Mouse (Mus musculus) testis, adult 2 months (tissue): Measurements from ENCODE around the gene Aar2. TPM values are rescaled to one million over a fixed set of nuclear protein-coding genes. Genes with fewer than 3 reads are reported as not detected.

ENCODE experiments used
- H3K27ac ChIP-seq: fragments of 200-500 bp; 2 replicates; pipeline ENCODE4 v1.5.1; 2012; ENCODE audit warnings: low read depth, low read length; ENCODE audit not compliant: control insufficient read depth, insufficient read depth
- H3K27me3 ChIP-seq: fragments of 200-500 bp; 2 replicates; pipeline ENCODE4 v1.6.1; 2012; ENCODE audit warnings: mild to moderate bottlenecking, low read length, moderate library complexity; ENCODE audit not compliant: control insufficient read depth, insufficient read depth
- H3K36me3 ChIP-seq: fragments of 200-500 bp; 2 replicates; pipeline ENCODE4 v1.6.1; 2012; ENCODE audit warnings: mild to moderate bottlenecking, low read length; ENCODE audit not compliant: control insufficient read depth, insufficient read depth
- H3K4me1 ChIP-seq: fragments of 200-500 bp; 2 replicates; pipeline ENCODE4 v1.6.1; 2012; ENCODE audit warnings: low read length; ENCODE audit not compliant: control insufficient read depth, insufficient read depth
- H3K4me3 ChIP-seq: fragments of 200-500 bp; 2 replicates; pipeline ENCODE4 v1.5.1; 2012; ENCODE audit warnings: low read depth, mild to moderate bottlenecking, low read length, moderate library complexity, mixed read lengths; ENCODE audit not compliant: control insufficient read depth
- CTCF ChIP-seq: fragments of 200-500 bp; IDR thresholded peaks from 2 replicates; pipeline ENCODE4 v1.5.1; 2012; ENCODE audit warnings: low read depth, mild to moderate bottlenecking, inconsistent platforms, low read length, moderate library complexity; ENCODE audit not compliant: control insufficient read depth, insufficient read depth, insufficient replicate concordance
- POLR2A ChIP-seq: fragments of 200-500 bp; IDR thresholded peaks from 2 replicates; pipeline ENCODE4 v1.6.1; 2012; ENCODE audit warnings: low read depth, mild to moderate bottlenecking, inconsistent platforms, low read length, moderate library complexity; ENCODE audit not compliant: control insufficient read depth
- polyA plus RNA-seq: library from polyadenylated mRNA; depleted of rRNA; stranded (reverse); fragments of >200 nt; gene quantifications from 2 replicates; pipeline ENCODE4 v1.2.3, GENCODE M21; 2012

Gene Aar2
- polyA plus RNA-seq, 1 experiment = 13.8 TPM

- H3K36me3 ChIP-seq = no peaks in the 10 kb centered on the region
- no peaks in the 10 kb centered on the region; the same call in 1 of the 2 replicates for H3K4me1 ChIP-seq
- no peak overlapping the region for H3K27ac ChIP-seq
- TF ChIP-seq POLR2A (no peak), CTCF (peak; percentile 23; the same call in 1 of the 2 replicates)
- no peak overlapping the region for H3K4me3 ChIP-seq
- no peaks in the 10 kb centered on the region for H3K27me3 ChIP-seq
Measured at GRCm38 (mm10) chr2:156584154-156584796, 36.9 kb downstream of the Aar2 start.

- no peaks in the 10 kb centered on the region; the same call in 1 of the 2 replicates for H3K4me1 ChIP-seq
- no peak for TF ChIP-seq CTCF
- no peak for TF ChIP-seq POLR2A
- H3K36me3 ChIP-seq = no peaks in the 10 kb centered on the region
- no peak overlapping the region for H3K27ac ChIP-seq
- H3K4me3 ChIP-seq = no peak overlapping the region
- no peaks in the 10 kb centered on the region for H3K27me3 ChIP-seq
Measured at GRCm38 (mm10) chr2:156584797-156585471, 37.5 kb downstream of the Aar2 start.

- TF ChIP-seq CTCF (no peak), POLR2A (no peak)
- Histone ChIP-seq H3K36me3 (no peaks in the 10 kb centered on the region), H3K27ac (no peak overlapping the region), H3K4me1 (no peaks in the 10 kb centered on the region; the same call in 1 of the 2 replicates), H3K27me3 (no peaks in the 10 kb centered on the region), H3K4me3 (no peak overlapping the region)
Measured at GRCm38 (mm10) chr2:156589481-156589880, 42.1 kb downstream of the Aar2 start.

GRCm38 (mm10) chr2:156594987-156595490 is 47.7 kb downstream of the Aar2 start:
- H3K4me1 ChIP-seq = no peaks in the 10 kb centered on the region
- TF ChIP-seq POLR2A (no peak), CTCF (no peak)

GRCm38 (mm10) chr2:156602581-156602980 is 55.2 kb downstream of the Aar2 start:
- Histone ChIP-seq H3K4me1 (no peaks in the 10 kb centered on the region; the same call in 1 of the 2 replicates), H3K4me3 (no peak overlapping the region), H3K36me3 (no peaks in the 10 kb centered on the region), H3K27me3 (no peaks in the 10 kb centered on the region), H3K27ac (no peak overlapping the region)
- TF ChIP-seq CTCF (no peak), POLR2A (no peak)

More at GRCm38 (mm10) chr2:156594987-156595490, 47.7 kb downstream of the Aar2 start:
- Histone ChIP-seq H3K4me3 (no peak overlapping the region), H3K27me3 (no peaks in the 10 kb centered on the region), H3K27ac (no peak overlapping the region), H3K36me3 (no peaks in the 10 kb centered on the region)

GRCm38 (mm10) chr2:156603671-156604070 is 56.3 kb downstream of the Aar2 start:
- Histone ChIP-seq H3K4me3 (no peak overlapping the region), H3K27ac (no peak overlapping the region), H3K4me1 (no peaks in the 10 kb centered on the region; the same call in 1 of the 2 replicates), H3K27me3 (no peaks in the 10 kb centered on the region), H3K36me3 (no peaks in the 10 kb centered on the region)
- TF ChIP-seq CTCF (no peak), POLR2A (no peak)

DNA sequence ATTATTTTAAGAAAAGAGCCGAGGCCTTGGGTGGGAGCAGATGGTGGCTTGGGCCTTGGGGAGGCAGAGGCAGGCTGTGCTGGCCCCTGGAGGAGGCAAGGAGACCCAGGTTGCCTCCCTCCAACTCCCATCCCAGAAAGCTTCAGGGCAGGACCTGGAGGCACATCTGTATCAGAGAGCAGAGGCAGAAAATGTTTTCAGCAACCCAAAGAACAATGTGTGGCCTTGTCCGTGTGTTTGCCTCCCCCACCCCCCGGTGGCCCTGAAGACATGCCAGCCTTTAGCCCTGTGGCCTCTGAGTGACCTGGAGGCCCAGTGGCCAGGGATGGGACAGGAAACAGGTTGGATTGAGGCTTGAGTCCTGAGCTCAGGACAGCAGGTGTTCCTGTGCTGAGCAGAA is 57.8 kb downstream of the Aar2 start:
- no peak for TF ChIP-seq CTCF
- no peaks in the 10 kb centered on the region for H3K27me3 ChIP-seq
- no peaks in the 10 kb centered on the region for H3K36me3 ChIP-seq
- H3K4me1 ChIP-seq = no peaks in the 10 kb centered on the region; the same call in 1 of the 2 replicates
- H3K4me3 ChIP-seq = no peak overlapping the region
- H3K27ac ChIP-seq = no peak overlapping the region
